Mouse (Mus musculus): ENCODE measurements around the gene Repin1.
"Not testable (repeated sequence)": the region's sequence is repeated elsewhere in the genome, so short reads cannot be mapped to it uniquely, and the experiment has no call there.

The Repin1 gene

GRCm38 (mm10) chr6:48579215-48579648, 14.5 kb upstream of the Repin1 start:
- no peak for DNase-seq (ENCODE audit: low spot score)

DNA sequence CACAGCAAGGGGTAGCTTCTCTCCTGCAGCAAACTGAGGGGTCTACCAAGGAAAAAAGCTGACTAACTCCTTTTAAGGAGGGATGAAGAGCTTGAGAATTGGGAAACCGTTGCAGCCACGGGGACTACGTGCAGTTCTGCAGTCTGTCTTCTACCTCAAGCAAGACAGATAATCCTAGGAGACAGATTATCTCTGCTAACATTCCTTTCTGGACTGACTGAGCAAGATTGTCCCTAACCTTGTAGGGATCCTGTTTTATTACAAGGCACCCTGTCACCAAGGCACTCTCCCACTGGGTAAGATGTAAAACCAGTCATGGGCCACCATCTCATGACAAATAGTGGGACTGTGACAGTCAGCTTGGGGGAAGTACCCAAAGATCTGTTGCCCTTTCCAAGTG, 12.4 kb upstream of the Repin1 start:
- no peak for DNase-seq (ENCODE audit: low spot score)

DNA sequence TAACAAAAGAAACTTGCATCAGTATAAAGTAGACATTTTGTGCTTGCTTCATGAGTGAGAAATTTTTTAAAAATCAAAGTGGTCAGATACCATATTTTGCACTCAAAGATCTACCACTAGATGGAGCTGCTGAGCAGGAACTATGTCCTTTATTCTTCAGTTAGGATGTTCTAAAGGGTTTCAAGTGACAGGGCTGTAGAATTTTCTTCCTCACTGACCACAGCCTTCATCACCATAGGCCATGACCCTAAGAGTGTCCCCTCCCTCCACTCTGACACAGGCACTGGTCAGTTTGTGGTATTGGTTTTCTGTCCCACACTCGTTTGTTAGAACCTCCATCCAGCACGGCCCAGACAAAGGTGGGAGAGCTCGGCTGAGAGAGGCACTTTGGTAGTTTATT, 11.6 kb upstream of the Repin1 start:
- peak; percentile 43 for DNase-seq (ENCODE audit: low spot score)

- no peak for DNase-seq (ENCODE audit: low spot score)
These were observed 4.4 kb upstream of the Repin1 start, which contains the start of gene Gm45021 for GRCm38 (mm10) chr6:48589194-48589750. Gene Gm45021 (plus strand): TSS chr6:48589610.

GRCm38 (mm10) chr6:48591221-48591845, 2.4 kb upstream of the Repin1 start:
- no peak for DNase-seq (ENCODE audit: low spot score)

GRCm38 (mm10) chr6:48591871-48592270, 1.8 kb upstream of the Repin1 start:
- DNase-seq (ENCODE audit: low spot score), result no peak

DNA sequence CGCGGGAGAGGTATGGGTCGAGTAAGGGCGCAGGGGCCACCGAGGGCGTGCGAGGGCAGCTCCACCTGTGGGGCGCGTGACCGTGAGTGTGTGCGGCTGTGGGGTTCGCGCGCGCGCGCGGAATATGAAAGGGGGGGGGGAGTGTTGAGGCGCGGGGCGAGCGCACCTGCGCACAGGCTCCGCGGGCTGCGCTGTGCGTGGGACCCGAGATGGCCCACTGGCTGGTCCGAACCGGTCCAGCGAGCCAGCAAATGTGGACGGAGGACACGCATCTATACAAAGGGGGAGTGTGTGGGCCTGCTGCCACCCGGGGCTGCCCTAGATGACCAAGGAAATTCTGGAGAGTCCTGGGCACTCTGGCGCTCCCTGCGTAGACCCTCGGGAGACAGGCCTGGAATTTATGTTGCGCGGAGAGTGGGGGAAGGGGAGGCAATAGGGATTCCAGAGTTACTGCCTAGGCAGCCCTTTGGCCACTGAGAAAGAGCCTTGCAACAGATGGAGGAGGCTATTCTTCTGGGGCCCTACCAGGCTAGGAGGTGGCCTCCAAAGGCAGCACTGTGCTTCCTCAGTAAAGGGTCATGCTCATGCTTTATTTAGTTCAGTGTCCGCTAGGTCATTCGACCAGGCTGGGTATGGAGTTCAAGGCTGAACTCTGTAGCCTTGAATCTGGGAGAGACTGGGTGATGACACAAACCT, 508 bp downstream of the Repin1 start:
- no peak for DNase-seq (ENCODE audit: low spot score)

DNA sequence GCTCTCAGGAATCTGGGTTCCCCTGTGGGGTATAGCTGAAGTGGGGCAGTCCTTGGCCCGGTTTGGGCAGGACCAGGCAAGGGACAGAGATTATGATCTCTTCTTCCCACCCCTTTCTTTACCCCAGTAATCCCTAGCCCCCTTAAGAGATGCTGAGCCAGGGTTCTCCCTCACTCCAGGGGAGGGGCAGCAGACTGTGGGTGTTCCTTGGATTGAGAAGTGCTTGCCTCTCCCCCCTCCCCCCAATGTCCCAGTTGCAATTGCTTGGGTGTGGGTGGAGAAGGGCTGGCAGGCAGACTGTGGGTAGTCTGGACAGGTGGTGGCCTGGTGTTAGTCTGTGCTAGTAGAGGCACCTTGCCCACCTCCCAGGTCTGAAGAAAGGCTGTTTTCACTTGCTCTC, 1.6 kb downstream of the Repin1 start:
- DNase-seq (ENCODE audit: low spot score), result no peak

GRCm38 (mm10) chr6:48596545-48597232, 3.0 kb downstream of the Repin1 start:
- no peak for DNase-seq (ENCODE audit: low spot score)

GRCm38 (mm10) chr6:48597233-48597625, 3.5 kb downstream of the Repin1 start:
- no peak for DNase-seq (ENCODE audit: low spot score)

DNA sequence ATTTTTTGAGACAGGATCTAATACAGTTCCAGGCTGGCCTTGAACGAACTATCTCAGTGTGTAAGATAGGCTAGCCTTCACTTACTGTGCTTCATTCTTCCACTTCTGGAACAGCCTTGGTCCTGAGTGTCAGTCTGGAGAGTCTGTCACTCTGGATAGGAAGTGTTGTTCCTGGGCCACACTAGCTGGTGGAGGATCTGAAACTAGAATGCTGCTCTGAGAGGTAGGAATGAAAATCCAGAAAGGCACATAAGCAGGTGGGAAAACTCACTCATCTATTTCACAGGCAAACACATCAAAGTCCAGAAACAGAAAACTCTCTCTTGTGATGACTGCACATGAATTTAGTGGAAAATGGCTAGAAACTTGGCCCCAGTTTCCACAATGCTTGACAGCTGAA, 6.9 kb downstream of the Repin1 start:
- no peak for DNase-seq (ENCODE audit: low spot score)

DNA sequence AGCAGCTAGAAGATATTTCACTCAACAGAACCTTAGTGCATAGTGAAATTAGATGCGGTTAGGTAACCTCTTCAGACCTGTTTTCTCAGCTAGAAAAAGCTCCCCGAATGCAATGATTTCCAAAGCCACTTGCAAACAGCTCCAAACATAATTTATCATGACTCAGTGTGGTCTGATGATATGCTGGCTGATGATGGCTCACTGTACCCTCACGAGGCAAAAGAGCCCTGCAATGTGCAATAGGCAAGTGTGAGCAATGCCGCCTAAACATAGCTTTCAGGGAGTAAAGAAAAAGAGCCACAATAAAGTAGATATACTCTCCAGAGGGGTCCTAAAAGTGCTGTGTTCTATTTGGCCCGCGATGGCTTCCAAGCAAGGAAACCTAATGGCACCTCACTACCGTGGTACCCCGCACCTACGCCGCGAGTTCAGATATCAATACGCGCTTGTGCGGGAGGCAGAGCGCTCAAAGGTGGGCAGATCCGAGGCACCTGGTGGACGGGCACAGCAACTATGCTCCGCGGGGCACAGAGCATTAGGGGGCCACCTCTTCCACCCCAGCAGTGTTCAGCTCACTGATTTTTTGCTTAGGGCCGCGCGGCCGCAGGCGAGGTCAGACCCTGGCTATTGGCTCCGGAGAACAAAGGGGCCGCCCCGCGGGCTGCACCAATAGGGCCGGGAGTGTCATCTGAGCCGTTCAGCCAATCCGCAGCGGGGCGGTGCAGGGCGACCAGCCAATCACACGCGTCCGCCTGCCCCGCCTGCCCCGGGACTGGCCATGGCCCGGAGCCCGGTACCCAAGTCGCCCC, 7.8 kb downstream of the Repin1 start, which contains the start of gene Zfp775:
Zfp775 (plus strand) TSS at position 793 of the 809 bp plus-strand sequence.
- peak; percentile 90 for DNase-seq (ENCODE audit: low spot score)

DNA sequence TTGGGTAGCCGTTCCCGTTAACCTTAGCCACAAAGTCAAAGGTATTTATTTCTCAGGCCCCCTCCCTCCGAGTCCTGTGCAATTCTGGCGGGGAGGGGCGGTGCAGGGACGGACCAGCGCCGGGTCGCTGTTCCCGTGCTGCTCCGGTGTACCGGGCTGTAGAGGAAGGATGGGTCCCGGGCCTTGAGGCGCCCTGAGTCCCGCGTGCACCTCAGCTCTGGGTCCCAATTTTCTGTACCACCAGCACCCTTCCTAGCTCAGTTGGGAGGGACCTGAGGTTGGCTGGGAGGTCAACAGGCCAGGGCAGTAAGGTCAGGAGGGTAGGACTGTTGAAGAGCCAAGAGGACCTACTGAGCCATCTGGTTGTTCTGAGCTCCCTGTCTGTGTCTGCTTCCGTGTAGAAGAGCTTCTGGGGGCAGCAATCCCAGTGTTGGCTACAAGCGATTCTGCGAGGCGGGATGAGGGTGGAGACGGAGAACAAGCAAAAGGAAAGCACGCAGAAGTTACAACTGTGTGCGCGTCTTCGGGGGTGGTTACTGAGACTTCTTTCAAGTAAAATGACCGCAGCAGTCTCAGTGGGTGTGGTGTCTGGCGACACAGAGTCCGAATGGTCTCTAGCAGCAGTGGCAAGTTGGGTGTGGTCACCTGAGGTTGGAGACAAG, 8.5 kb downstream of the Repin1 start:
- peak; percentile 8 for DNase-seq (ENCODE audit: low spot score)

DNA sequence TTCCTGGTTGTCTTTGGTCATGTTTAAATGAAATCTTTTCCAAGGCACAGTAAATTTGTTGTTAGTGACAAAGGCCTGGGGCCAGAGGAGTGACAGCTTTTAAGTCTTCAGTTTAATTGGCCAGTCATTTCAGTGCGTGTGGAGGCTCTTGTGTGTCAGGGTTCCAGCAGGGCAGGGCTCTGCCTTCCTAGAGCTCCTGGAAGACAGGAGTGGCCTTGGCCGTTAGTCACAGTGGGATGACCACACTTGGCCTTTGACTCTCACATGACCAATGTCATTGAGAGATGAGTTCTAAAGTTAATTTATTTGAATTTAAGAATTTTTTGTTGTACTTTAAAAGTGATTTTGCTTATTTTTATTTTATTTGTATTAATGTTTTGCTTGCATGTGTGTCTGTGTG, 14.4 kb downstream of the Repin1 start:
- no peak for DNase-seq (ENCODE audit: low spot score)

DNA sequence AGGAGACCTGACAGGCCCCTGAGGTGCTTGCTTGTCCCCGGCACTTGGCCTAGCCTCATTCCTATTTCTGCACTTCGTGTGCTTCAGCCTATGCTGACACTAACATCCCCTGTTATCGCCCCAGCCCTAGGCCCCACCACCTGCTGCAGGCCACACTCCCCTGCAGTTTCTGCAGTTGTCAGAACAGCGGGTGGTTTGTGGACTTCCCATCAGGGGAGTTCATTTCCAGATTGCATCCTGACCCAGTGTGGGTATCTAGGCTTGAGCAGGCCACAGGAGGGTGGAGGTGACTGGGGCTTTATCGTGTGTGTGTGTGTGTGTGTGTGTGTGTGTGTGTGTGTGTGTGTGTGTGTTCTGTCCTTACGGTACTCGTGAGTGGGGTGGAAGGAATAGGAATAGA, 15.8 kb downstream of the Repin1 start:
- DNase-seq (ENCODE audit: low spot score), result no peak

DNA sequence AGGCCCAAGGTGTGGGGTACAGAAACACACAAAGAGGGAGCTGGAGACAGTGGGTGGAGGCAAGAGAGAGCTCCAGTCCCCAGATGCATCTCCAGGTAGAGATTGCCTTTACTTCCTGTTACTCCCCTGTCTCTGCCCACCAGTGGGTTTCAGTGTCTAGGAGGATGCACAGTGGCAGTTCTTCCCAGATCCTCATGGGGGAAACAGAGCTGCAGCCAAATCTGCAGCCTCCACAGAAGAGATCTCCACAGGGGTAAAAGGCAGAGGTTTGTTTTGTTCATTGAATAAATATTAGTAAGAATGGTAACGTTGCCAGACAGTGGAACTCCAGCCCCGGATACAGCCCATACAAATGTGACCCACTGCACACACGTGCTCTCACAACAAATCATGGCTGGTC, 17.0 kb downstream of the Repin1 start:
- no peak for DNase-seq (ENCODE audit: low spot score)

GRCm38 (mm10) chr6:48613464-48613863, 19.8 kb downstream of the Repin1 start:
- no peak for DNase-seq (ENCODE audit: low spot score)

- no peak for DNase-seq (ENCODE audit: low spot score)
These were observed 21.1 kb downstream of the Repin1 start for GRCm38 (mm10) chr6:48614756-48615155.

DNA sequence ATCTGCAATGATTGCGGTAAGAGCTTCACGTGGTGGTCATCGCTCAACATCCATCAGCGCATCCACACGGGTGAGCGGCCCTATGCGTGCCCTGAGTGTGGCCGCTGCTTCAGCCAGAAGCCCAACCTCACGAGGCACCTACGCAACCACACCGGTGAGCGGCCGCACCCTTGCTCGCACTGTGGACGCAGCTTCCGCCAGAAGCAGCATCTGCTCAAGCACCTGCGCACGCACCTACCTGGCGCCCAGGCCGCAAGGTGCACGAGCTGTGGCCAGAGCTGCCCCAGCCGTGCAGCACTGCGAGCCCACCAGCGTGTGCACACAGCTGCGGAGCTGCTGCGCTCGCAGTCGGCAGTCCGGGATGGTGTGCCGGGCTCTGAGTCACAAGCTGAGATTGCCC, 26.3 kb downstream of the Repin1 start:
- no peak for DNase-seq (ENCODE audit: low spot score)

DNA sequence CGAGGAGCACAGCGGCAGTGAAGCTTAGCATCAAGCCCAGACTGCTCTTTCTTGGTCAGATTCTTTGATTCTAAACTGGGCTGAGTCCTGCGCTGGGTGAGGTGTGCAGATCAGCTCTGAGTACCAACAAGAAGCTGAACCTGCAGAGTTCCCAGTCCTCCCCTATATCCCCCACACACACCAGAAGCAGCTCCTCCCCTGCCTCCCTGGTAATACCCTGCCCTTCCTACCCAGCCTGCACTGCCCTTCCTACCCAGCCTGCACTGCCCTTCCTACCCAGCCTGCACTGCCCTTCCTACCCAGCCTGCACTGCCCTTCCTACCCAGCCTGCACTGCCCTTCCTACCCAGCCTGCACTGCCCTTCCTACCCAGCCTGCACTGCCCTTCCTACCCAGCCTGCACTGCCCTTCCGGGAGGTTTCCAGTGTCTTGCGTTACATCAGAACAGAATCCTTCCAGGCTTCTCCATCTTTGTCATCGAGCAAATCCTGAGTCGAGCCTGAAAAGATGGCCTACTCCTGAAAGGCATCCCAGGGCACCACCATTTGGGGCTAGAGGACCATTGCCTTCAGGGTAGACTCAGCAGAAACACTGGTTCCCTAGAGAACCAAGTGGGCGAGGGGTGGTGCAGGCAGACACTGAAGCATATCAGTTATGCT, 28.6 kb downstream of the Repin1 start:
- DNase-seq (ENCODE audit: low spot score), result not testable (repeated sequence)

DNA sequence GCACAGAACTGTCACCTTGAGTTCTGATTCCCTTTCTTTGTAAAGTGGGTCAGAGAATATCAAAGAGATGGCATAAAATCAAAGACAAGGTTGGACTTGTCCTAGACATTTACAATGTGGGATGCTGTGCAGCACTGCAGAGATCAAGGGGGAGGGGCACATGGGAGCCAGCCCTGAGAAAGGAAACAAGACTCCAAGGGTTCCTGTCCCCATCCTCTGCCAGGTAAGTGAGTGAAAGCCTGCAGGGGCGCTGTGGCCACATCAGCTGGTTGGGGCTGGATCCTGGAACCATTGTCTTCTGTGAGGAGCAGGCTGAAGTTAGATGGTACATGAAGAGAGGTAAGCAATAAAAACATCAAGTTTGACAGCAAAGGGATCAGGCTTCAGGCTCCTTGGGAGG, 29.8 kb downstream of the Repin1 start:
- no peak for DNase-seq (ENCODE audit: low spot score)
